Mouse (Mus musculus): Measurements from ENCODE around the gene Mea1. TPM values are rescaled to one million over a fixed set of nuclear protein-coding genes. Genes with fewer than 3 reads are reported as not detected.

Mea1 gene
- 116 and 123 TPM in 2 replicates for polyA plus RNA-seq (2016; fragmentation: Nextera tagmentation; extraction: Ambion mirVana)

GRCm38 (mm10) chr17:46678416-46678815, at the start of gene Mea1:
Mea1 (plus strand) TSS chr17:46678793.
- Histone ChIP-seq H3K36me3 (peaks cover 50% of the 10 kb centered on the region), H3K4me2 (peak within 1 kb of the TSS; percentile 81), H3K27ac (ENCODE audit: poor library complexity, severe bottlenecking) (peak within 1 kb of the TSS; percentile 94), H3K4me1 (replicated peaks) (peaks cover 43% of the 10 kb centered on the region), H3K9ac (peak within 1 kb of the TSS; percentile 84), H3K9me3 (replicated peaks) (no peaks in the 10 kb centered on the region), H3K4me3 (peak within 1 kb of the TSS; percentile 81), H3K27me3 (replicated peaks) (no peaks in the 10 kb centered on the region)
- 69% methylated on average over 9 of the region's 9 CpGs for WGBS
- no peak for ATAC-seq (ENCODE audit: insufficient number of reproducible peaks, low FRiP score)

DNA sequence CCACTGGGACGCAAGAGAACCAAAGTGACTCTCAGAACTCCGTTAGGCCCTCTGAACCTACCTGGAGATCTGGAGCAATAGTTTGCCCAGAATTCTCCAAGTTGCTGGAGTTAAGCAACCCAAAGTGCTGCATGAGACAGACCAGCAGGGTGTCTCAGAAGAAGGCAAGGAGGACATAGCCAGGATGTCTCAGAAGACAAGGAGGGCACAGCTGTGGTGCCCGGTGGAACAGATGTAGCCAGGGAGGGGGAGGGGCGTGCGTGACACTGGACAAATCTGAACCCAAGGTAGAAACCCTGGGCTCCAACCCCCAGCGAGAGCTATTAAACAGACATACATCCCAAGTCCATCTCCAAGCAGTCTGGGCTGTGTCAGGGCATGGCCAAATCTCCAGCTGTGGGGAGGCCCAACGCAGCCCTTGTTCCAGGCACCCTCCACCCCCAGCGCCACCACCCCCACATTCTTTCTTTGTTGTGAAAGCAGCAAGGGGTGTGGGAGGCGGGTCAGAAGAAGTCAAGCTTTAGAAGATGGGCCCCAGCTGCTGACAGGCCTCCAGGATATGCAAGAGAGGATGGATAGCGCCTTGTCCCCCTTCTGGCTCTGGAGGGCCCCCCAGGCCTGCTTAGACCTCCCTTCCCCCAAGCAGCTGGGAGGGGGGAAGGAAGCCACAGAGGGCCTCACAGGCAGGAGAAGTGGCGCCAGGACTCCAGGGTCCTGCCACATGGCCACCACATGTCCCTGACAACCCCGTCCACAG, 48.7 kb upstream of the Mea1 start:
- Histone ChIP-seq H3K4me2 (peak overlapping the region; percentile 88), H3K9ac (peak overlapping the region; percentile 95), H3K36me3 (peaks cover 30% of the 10 kb centered on the region), H3K9me3 (replicated peaks) (no peaks in the 10 kb centered on the region), H3K27ac (ENCODE audit: poor library complexity, severe bottlenecking) (peak overlapping the region; percentile 94), H3K4me3 (peak overlapping the region; percentile 79), H3K27me3 (replicated peaks) (no peaks in the 10 kb centered on the region), H3K4me1 (replicated peaks) (peaks cover 51% of the 10 kb centered on the region)
- ATAC-seq (ENCODE audit: insufficient number of reproducible peaks, low FRiP score) = peak; percentile 67
- 10% methylated on average over 12 of the region's 12 CpGs for WGBS

DNA sequence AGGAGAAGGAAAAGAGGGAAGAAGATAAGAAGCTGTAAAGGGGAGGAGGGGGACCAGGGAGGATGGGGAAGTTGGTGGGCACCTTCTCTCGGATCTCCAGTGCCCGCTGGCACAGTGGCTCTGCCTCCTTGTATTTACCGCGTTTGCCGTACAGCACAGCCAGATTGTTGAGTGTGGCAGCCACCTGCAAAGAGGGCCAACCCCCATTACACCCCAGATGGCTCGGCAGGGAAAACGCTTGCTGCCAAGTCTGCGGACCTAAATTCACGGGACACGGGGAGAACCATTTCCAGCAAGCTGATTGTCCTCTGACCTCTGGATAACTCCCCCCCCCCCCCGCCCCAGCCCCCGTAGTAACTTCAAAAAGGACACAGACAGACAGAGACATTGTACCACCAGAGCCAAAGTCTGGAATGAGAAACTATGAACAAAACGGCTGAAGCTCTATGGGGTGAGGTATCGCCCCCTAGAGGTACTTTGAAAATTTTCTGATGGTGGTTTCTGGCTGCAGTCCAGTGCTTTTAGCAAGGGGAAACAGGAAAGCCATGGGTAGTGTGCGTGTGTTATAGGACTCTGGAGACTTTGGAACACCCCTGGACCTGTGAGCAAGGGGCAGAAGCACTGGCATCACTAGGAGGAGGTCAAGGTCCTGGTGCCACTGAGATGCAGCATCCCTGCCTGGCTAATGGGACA, 41.6 kb upstream of the Mea1 start:
- H3K4me3 ChIP-seq = no peak overlapping the region
- H3K27me3 ChIP-seq (replicated peaks) = no peaks in the 10 kb centered on the region
- H3K27ac ChIP-seq (ENCODE audit: poor library complexity, severe bottlenecking) = no peak overlapping the region
- peak; percentile 10; the same call in 1 of the 2 replicates for ATAC-seq (ENCODE audit: insufficient number of reproducible peaks, low FRiP score)
- no peaks in the 10 kb centered on the region for H3K9me3 ChIP-seq (replicated peaks)
- peaks cover 20% of the 10 kb centered on the region for H3K4me1 ChIP-seq (replicated peaks)
- H3K4me2 ChIP-seq = peak overlapping the region; percentile 29; the same call in 1 of the 2 replicates
- peaks cover 70% of the 10 kb centered on the region for H3K36me3 ChIP-seq
- peak overlapping the region; percentile 48; the same call in 1 of the 2 replicates for H3K9ac ChIP-seq
- 25% methylated on average over 15 of the region's 15 CpGs for WGBS

DNA sequence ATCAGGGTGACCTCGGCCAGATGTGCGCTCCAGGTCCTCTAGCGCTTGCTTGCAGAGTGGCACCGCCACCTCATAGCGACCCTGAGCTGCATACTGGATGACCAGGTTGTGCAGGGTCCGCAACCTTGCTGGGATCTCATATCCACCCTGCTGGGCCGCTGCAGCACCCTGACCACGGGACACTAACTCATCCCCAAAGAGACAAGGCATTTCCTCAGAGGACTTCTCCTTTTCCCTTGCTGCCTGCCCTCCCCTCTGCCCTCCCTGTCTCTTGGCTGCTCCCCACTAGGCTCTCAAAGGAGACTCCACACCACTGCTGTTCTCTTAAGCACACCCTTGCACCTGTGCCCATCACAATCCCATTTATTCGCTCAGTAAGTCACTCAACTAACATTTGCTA, 38.7 kb upstream of the Mea1 start:
- Histone ChIP-seq H3K27me3 (replicated peaks) (no peaks in the 10 kb centered on the region), H3K36me3 (peaks cover 54% of the 10 kb centered on the region), H3K4me1 (replicated peaks) (peaks cover 28% of the 10 kb centered on the region), H3K27ac (ENCODE audit: poor library complexity, severe bottlenecking) (no peak overlapping the region), H3K9ac (no peak overlapping the region), H3K4me2 (no peak overlapping the region), H3K9me3 (replicated peaks) (no peaks in the 10 kb centered on the region), H3K4me3 (no peak overlapping the region)
- WGBS = 79% methylated on average over 9 of the region's 9 CpGs
- no peak for ATAC-seq (ENCODE audit: insufficient number of reproducible peaks, low FRiP score)

DNA sequence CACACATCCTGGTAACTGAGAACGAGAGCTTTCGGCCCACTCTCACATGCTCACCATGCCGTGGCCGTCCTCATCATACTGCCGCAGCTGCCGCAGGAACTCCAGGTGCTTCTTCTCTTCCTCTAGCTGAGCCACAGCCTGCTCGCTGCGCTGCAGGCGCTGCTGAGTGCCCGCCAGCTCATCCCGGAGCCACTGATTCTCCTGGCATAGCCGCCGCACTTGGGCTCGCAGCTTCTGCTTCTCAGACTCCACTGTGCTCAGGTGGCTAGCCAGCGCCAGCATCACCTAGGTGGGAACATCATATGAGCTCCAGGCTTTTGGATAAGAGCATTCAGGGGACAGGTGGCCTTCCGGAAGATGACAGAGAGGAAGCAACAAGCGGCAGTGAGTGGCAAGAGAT, 36.5 kb upstream of the Mea1 start:
- H3K36me3 ChIP-seq = peaks cover 46% of the 10 kb centered on the region
- 84% methylated on average over 17 of the region's 17 CpGs for WGBS
- H3K27me3 ChIP-seq (replicated peaks) = no peaks in the 10 kb centered on the region
- no peak overlapping the region for H3K9ac ChIP-seq
- peaks cover 23% of the 10 kb centered on the region for H3K4me1 ChIP-seq (replicated peaks)
- no peak overlapping the region for H3K4me2 ChIP-seq
- ATAC-seq (ENCODE audit: insufficient number of reproducible peaks, low FRiP score) = no peak
- no peak overlapping the region for H3K27ac ChIP-seq (ENCODE audit: poor library complexity, severe bottlenecking)
- no peak overlapping the region for H3K4me3 ChIP-seq
- H3K9me3 ChIP-seq (replicated peaks) = no peaks in the 10 kb centered on the region

- peaks cover 48% of the 10 kb centered on the region for H3K36me3 ChIP-seq
- H3K4me2 ChIP-seq = peak overlapping the region; percentile 91
- 85% methylated on average over 12 of the region's 12 CpGs for WGBS
- no peaks in the 10 kb centered on the region for H3K27me3 ChIP-seq (replicated peaks)
- peak overlapping the region; percentile 89 for H3K4me3 ChIP-seq
- ATAC-seq (ENCODE audit: insufficient number of reproducible peaks, low FRiP score) = no peak
- no peak overlapping the region for H3K27ac ChIP-seq (ENCODE audit: poor library complexity, severe bottlenecking)
- H3K4me1 ChIP-seq (replicated peaks) = peaks cover 23% of the 10 kb centered on the region
- peak overlapping the region; percentile 79; the same call in 1 of the 2 replicates for H3K9ac ChIP-seq
- no peaks in the 10 kb centered on the region for H3K9me3 ChIP-seq (replicated peaks)
Observed at GRCm38 (mm10) chr17:46644152-46644805, 34.3 kb upstream of the Mea1 start.

- Histone ChIP-seq H3K27ac (ENCODE audit: poor library complexity, severe bottlenecking) (peak overlapping the region; percentile 65), H3K36me3 (peaks cover 41% of the 10 kb centered on the region), H3K27me3 (replicated peaks) (no peaks in the 10 kb centered on the region)
Observed at GRCm38 (mm10) chr17:46644916-46645475, 33.6 kb upstream of the Mea1 start.

GRCm38 (mm10) chr17:46645561-46646321, 32.9 kb upstream of the Mea1 start, which contains the start of the genes Klc4 and Mrpl2:
Klc4 (minus strand) TSS chr17:46646022.
Mrpl2 (plus strand) TSS chr17:46646229.
- H3K4me2 ChIP-seq = peak within 1 kb of the TSS; percentile 91
- peaks cover 34% of the 10 kb centered on the region for H3K36me3 ChIP-seq
- H3K4me3 ChIP-seq = peak within 1 kb of the TSS; percentile 89
- H3K9ac ChIP-seq = peak within 1 kb of the TSS; percentile 89
- WGBS = under 1% methylated on average over 53 of the region's 53 CpGs
- H3K9me3 ChIP-seq (replicated peaks) = no peaks in the 10 kb centered on the region
- peak within 1 kb of the TSS; percentile 81 for H3K27ac ChIP-seq (ENCODE audit: poor library complexity, severe bottlenecking)
- ATAC-seq (ENCODE audit: insufficient number of reproducible peaks, low FRiP score) = peak; percentile 86
- no peaks in the 10 kb centered on the region for H3K27me3 ChIP-seq (replicated peaks)
- H3K4me1 ChIP-seq (replicated peaks) = peaks cover 29% of the 10 kb centered on the region

More at GRCm38 (mm10) chr17:46644916-46645475, 33.6 kb upstream of the Mea1 start:
- 14% methylated on average over 11 of the region's 11 CpGs for WGBS
- peak overlapping the region; percentile 91 for H3K4me2 ChIP-seq
- ATAC-seq (ENCODE audit: insufficient number of reproducible peaks, low FRiP score) = 0 out of 2 replicates have a peak, but pooled peaks have one; percentile 16
- H3K4me1 ChIP-seq (replicated peaks) = peaks cover 29% of the 10 kb centered on the region
- no peaks in the 10 kb centered on the region for H3K9me3 ChIP-seq (replicated peaks)
- peak overlapping the region; percentile 79 for H3K9ac ChIP-seq
- peak overlapping the region; percentile 89 for H3K4me3 ChIP-seq

- under 1% methylated on average over 19 of the region's 19 CpGs for WGBS
- H3K27me3 ChIP-seq (replicated peaks) = no peaks in the 10 kb centered on the region
- peaks cover 34% of the 10 kb centered on the region for H3K4me1 ChIP-seq (replicated peaks)
- peak overlapping the region; percentile 91 for H3K4me2 ChIP-seq
- H3K9me3 ChIP-seq (replicated peaks) = no peaks in the 10 kb centered on the region
- H3K4me3 ChIP-seq = peak overlapping the region; percentile 89
- H3K36me3 ChIP-seq = peaks cover 28% of the 10 kb centered on the region
- peak overlapping the region; percentile 81 for H3K27ac ChIP-seq (ENCODE audit: poor library complexity, severe bottlenecking)
- H3K9ac ChIP-seq = peak overlapping the region; percentile 89
- ATAC-seq (ENCODE audit: insufficient number of reproducible peaks, low FRiP score) = peak; percentile 19
Observed at GRCm38 (mm10) chr17:46646322-46646662, 32.3 kb upstream of the Mea1 start.

GRCm38 (mm10) chr17:46647279-46647678, 31.3 kb upstream of the Mea1 start:
- H3K9ac ChIP-seq = no peak overlapping the region
- H3K9me3 ChIP-seq (replicated peaks) = no peaks in the 10 kb centered on the region
- H3K4me2 ChIP-seq = 0 out of 2 replicates have a peak overlapping the region, but pooled peaks have one; percentile 91
- H3K36me3 ChIP-seq = peaks cover 19% of the 10 kb centered on the region
- ATAC-seq (ENCODE audit: insufficient number of reproducible peaks, low FRiP score) = no peak
- WGBS = 92% methylated on average over 7 of the region's 7 CpGs
- H3K27ac ChIP-seq (ENCODE audit: poor library complexity, severe bottlenecking) = no peak overlapping the region
- no peaks in the 10 kb centered on the region for H3K27me3 ChIP-seq (replicated peaks)
- no peak overlapping the region for H3K4me3 ChIP-seq
- H3K4me1 ChIP-seq (replicated peaks) = peaks cover 44% of the 10 kb centered on the region

Data from heart, embryonic 12.5 days (tissue).